Comparison of ENCODE assay signal across 8 mouse cellular contexts in genomic region chr13:37963354-37964007, GRCm38 (mm10). TPM values are rescaled to one million over a fixed set of nuclear protein-coding genes. Genes with fewer than 3 reads are reported as not detected.
A peak's percentile ranks its signal among the peaks of the same experiment; 100 is the strongest.
DNase-seq lines count a peak whose midpoint lies in the region; ATAC-seq and TF ChIP-seq lines count a peak whose summit lies in the region.

No protein-coding gene starts in this region.

- TF ChIP-seq CTCF in spleen, adult 2 months (IDR thresholded peaks at IDR 0.05; ENCODE audit: extremely low read depth, insufficient read depth, insufficient read length, insufficient replicate concordance) = peak; percentile 69; the same call in 1 of the 2 replicates

- H3K4me3 ChIP-seq in embryonic facial prominence, embryonic 14.5 days (ENCODE audit: low read depth, low read length) = peak overlapping the region; percentile 44
- H3K4me3 ChIP-seq in limb, embryonic 14.5 days (replicated peaks; ENCODE audit: low read length) = peak overlapping the region; percentile 39
- H3K4me3 ChIP-seq in midbrain, embryonic 15.5 days = peak overlapping the region; percentile 22
- H3K4me3 ChIP-seq in spleen, adult 2 months (ENCODE audit: extremely low read depth, insufficient read depth, insufficient read length) = peak overlapping the region; percentile 52

- peak; percentile 59; the same call in 1 of the 2 replicates for ATAC-seq in embryonic facial prominence, embryonic 14.5 days (ENCODE audit: low read depth)
- ATAC-seq in limb, embryonic 14.5 days (ENCODE audit: low FRiP score, low read depth) = peak; percentile 48; the same call in 1 of the 2 replicates
- no peak for ATAC-seq in midbrain, embryonic 15.5 days (replicated peaks)

- DNase-seq in B cell, adult 2 months = peak; percentile 78
- peak; percentile 80 to 81 for DNase-seq in adrenal gland, postnatal 36 days
- peak; percentile 92 for DNase-seq in embryonic facial prominence, embryonic 14.5 days (ENCODE audit: low spot score)
- peak; percentile 80 to 81 for DNase-seq in heart, adult 9 months (ENCODE audit: low spot score in 2 of 2)
- peak; percentile 63 to 78 for DNase-seq in kidney, adult 8-10 months
- DNase-seq in limb, embryonic 14.5 days (ENCODE audit: low spot score) = peak; percentile 91
- DNase-seq in spleen, adult 2 months (ENCODE audit: low read depth in 1 of 2, low spot score in 2 of 2) = peak; percentile 48 to 63

- H3K27ac ChIP-seq in embryonic facial prominence, embryonic 14.5 days (replicated peaks; ENCODE audit: low read depth, low read length) = no peak overlapping the region
- H3K27ac ChIP-seq in limb, embryonic 14.5 days (replicated peaks; ENCODE audit: low read depth, low read length) = no peak overlapping the region
- no peak overlapping the region for H3K27ac ChIP-seq in midbrain, embryonic 15.5 days
- no peak overlapping the region for H3K27ac ChIP-seq in spleen, adult 2 months (ENCODE audit: insufficient read depth, low read length)

- peaks cover 2% of the 10 kb centered on the region; the same call in 1 of the 2 replicates for H3K9me3 ChIP-seq in embryonic facial prominence, embryonic 14.5 days (ENCODE audit: control insufficient read depth, low read length)
- no peaks in the 10 kb centered on the region for H3K9me3 ChIP-seq in limb, embryonic 14.5 days (ENCODE audit: control insufficient read depth, low read length)
- H3K9me3 ChIP-seq in midbrain, embryonic 15.5 days = no peaks in the 10 kb centered on the region

- H3K36me3 ChIP-seq in embryonic facial prominence, embryonic 14.5 days (ENCODE audit: control insufficient read depth, insufficient read depth, low read length) = no peaks in the 10 kb centered on the region
- H3K36me3 ChIP-seq in limb, embryonic 14.5 days (ENCODE audit: control insufficient read depth, insufficient read depth, low read length) = no peaks in the 10 kb centered on the region
- H3K36me3 ChIP-seq in midbrain, embryonic 15.5 days (replicated peaks) = no peaks in the 10 kb centered on the region
- H3K36me3 ChIP-seq in spleen, adult 2 months (ENCODE audit: control insufficient read depth, insufficient read depth, low read length) = no peaks in the 10 kb centered on the region

- no peak for TF ChIP-seq POLR2A in limb, embryonic 14.5 days (IDR thresholded peaks at IDR 0.05; ENCODE audit: borderline replicate concordance, extremely low read depth, insufficient read depth, insufficient read length)
- TF ChIP-seq POLR2A in spleen, adult 2 months (IDR thresholded peaks at IDR 0.05; ENCODE audit: low read depth, low read length) = no peak

- peak overlapping the region; percentile 65 for H3K9ac ChIP-seq in embryonic facial prominence, embryonic 14.5 days (ENCODE audit: low read depth, low read length)
- H3K9ac ChIP-seq in limb, embryonic 14.5 days (ENCODE audit: low read depth, low read length, severe bottlenecking) = peak overlapping the region; percentile 59
- H3K9ac ChIP-seq in midbrain, embryonic 15.5 days = no peak overlapping the region

- H3K4me2 ChIP-seq in embryonic facial prominence, embryonic 14.5 days (ENCODE audit: low read depth, low read length) = peak overlapping the region; percentile 68
- peak overlapping the region; percentile 58 for H3K4me2 ChIP-seq in limb, embryonic 14.5 days (replicated peaks; ENCODE audit: low read depth, low read length, severe bottlenecking)
- H3K4me2 ChIP-seq in midbrain, embryonic 15.5 days = peak overlapping the region; percentile 39

- no peaks in the 10 kb centered on the region for H3K27me3 ChIP-seq in embryonic facial prominence, embryonic 14.5 days (replicated peaks; ENCODE audit: control insufficient read depth, insufficient read depth, low read length)
- H3K27me3 ChIP-seq in limb, embryonic 14.5 days (ENCODE audit: control insufficient read depth, insufficient read depth, low read length) = no peaks in the 10 kb centered on the region
- no peaks in the 10 kb centered on the region for H3K27me3 ChIP-seq in midbrain, embryonic 15.5 days (replicated peaks)
- no peaks in the 10 kb centered on the region for H3K27me3 ChIP-seq in spleen, adult 2 months (ENCODE audit: control insufficient read depth, insufficient read depth, low read length)

- WGBS in embryonic facial prominence, embryonic 14.5 days = under 1% methylated on average over 12 of the region's 12 CpGs
- 2% methylated on average over 12 of the region's 12 CpGs for WGBS in limb, embryonic 14.5 days
- WGBS in midbrain, embryonic 15.5 days = 2% methylated on average over 12 of the region's 12 CpGs
- WGBS in spleen, adult 2 months = 4% methylated on average over 12 of the region's 12 CpGs

- peaks cover 24% of the 10 kb centered on the region for H3K4me1 ChIP-seq in embryonic facial prominence, embryonic 14.5 days (ENCODE audit: control insufficient read depth, insufficient read depth, low read length)
- peaks cover 21% of the 10 kb centered on the region for H3K4me1 ChIP-seq in limb, embryonic 14.5 days (ENCODE audit: control insufficient read depth, insufficient read depth, low read length)
- peaks cover 10% of the 10 kb centered on the region; the same call in 1 of the 2 replicates for H3K4me1 ChIP-seq in midbrain, embryonic 15.5 days
- peaks cover 15% of the 10 kb centered on the region; the same call in 1 of the 2 replicates for H3K4me1 ChIP-seq in spleen, adult 2 months (ENCODE audit: control insufficient read depth, insufficient read depth, insufficient read length)

RNA-seq across cellular contexts. Expression of gene Ssr1, which starts 30.5 kb away (rescaled TPM):
- total RNA-seq in adrenal gland, postnatal 36 days (2021) = 100 to 1,000 TPM; 155 to 162 TPM
- polyA plus RNA-seq in embryonic facial prominence, embryonic 14.5 days (2014; fragmentation: Nextera tagmentation; extraction: Ambion mirVana) = 162 and 167 TPM in 2 replicates
- 32.6 and 36.2 TPM in 2 replicates for polyA plus RNA-seq in limb, embryonic 14.5 days (2012; rRNA removed)
- polyA plus RNA-seq in limb, embryonic 14.5 days (2014; fragmentation: Nextera tagmentation; extraction: Ambion mirVana) = 130 and 137 TPM in 2 replicates
- polyA plus RNA-seq in midbrain, embryonic 15.5 days (2015; fragmentation: Nextera tagmentation; extraction: Ambion mirVana) = 55.1 and 57.9 TPM in 2 replicates
- polyA plus RNA-seq in spleen, adult 2 months (2012; rRNA removed) = 3.9 and 4.1 TPM in 2 replicates
